Mouse (Mus musculus) layer of hippocampus, adult 8-10 months (tissue): ENCODE results near the gene Gm7168. TPM values are rescaled to one million over a fixed set of nuclear protein-coding genes. Genes with fewer than 3 reads are reported as not detected.
"Not testable (repeated sequence)": the region's sequence is repeated elsewhere in the genome, so short reads cannot be mapped to it uniquely, and the experiment has no call there.

Experiments
- DNase-seq, 2 experiments: peaks; one replicate each; pipeline ENCODE4 v3.0.0; 2022; ENCODE audit warnings: low spot score in 2 of 2
- total RNA-seq, 4 experiments: library from RNA; stranded (reverse); gene quantifications; 2 replicates each; pipeline ENCODE4 v1.2.4; 2022

Gm7168 gene
- total RNA-seq, 4 experiments from 2014 or later = not detected

DNA sequence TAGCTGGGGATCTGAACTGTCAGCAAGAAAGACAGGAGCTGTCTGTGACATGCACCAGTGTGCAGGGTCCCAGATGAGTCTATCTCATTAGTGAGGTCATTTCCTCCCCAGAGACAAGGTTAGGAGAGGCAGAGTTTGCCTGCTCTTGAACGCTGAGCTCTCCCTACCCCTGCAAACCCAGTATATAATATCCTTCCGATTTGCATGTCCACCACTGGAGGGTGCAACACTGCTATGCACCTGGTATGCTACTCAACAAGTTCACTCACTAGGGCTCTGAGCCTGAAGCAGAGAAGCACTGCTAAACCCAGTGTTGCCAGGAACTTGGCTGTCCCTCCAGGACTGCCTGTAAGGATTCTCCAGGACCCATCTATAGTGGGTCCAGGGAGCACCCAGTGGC, 45.3 kb downstream of the Gm7168 start:
- not testable (repeated sequence) for DNase-seq

Other genes with a start within 250 kb of the Gm7168 start
- gene Afdn, start 187.8 kb upstream of the Gm7168 start, total RNA-seq = 100 to 1,000 TPM; 105 to 120 (median 113) TPM
- gene Tcte2, start 186.5 kb upstream of the Gm7168 start, total RNA-seq = 10 to 100 TPM; 18.3 to 21.9 (median 19.9) TPM
- gene Gm7356, start 55.3 kb downstream of the Gm7168 start, total RNA-seq = not detected
- not detected for gene Gm7358, start 111.2 kb downstream of the Gm7168 start, total RNA-seq